Mouse (Mus musculus) liver, embryonic 11.5 days (tissue): ENCODE measurements around the gene Tssk4. TPM values are rescaled to one million over a fixed set of nuclear protein-coding genes. Genes with fewer than 3 reads are reported as not detected.

Source experiments
- ATAC-seq: fragments of 200-750 bp; cut with Nextera tagmentation; replicated peaks from 2 replicates; pipeline ENCODE4 v1.8.0; 2017; ENCODE audit warnings: moderate number of reproducible peaks, mild to moderate bottlenecking, moderate TSS enrichment, moderate library complexity; ENCODE audit not compliant: low FRiP score
- DNase-seq: peaks from one replicate; pipeline ENCODE4 v3.0.0-alpha.2; 2017; ENCODE audit warnings: low spot score
- H3K27ac ChIP-seq: fragments of 300-500 bp; sonication (generic); 2 replicates; pipeline ENCODE4 v1.5.1; 2014; ENCODE audit warnings: mild to moderate bottlenecking, low read depth, low read length, control low read depth
- H3K27me3 ChIP-seq: fragments of 300-500 bp; sonication (generic); replicated peaks from 2 replicates; pipeline ENCODE4 v1.6.1; 2014; ENCODE audit warnings: low read length, mixed read lengths; ENCODE audit not compliant: control insufficient read depth, insufficient read depth
- H3K36me3 ChIP-seq: fragments of 300-500 bp; sonication (generic); 2 replicates; pipeline ENCODE4 v1.6.1; 2014; ENCODE audit warnings: mild to moderate bottlenecking, low read length, moderate library complexity, mixed read lengths; ENCODE audit not compliant: control insufficient read depth, insufficient read depth
- H3K4me1 ChIP-seq: fragments of 300-500 bp; sonication (generic); replicated peaks from 2 replicates; pipeline ENCODE4 v1.6.1; 2014; ENCODE audit warnings: low read length, mixed read lengths; ENCODE audit not compliant: control insufficient read depth, insufficient read depth
- H3K4me2 ChIP-seq: fragments of 300-500 bp; sonication (generic); 2 replicates; pipeline ENCODE4 v1.6.1; 2014; ENCODE audit warnings: mild to moderate bottlenecking, control low read depth, moderate library complexity
- H3K4me3 ChIP-seq: fragments of 300-500 bp; sonication (generic); 2 replicates; pipeline ENCODE4 v1.5.1; 2014; ENCODE audit warnings: low read depth, low read length, control low read depth
- H3K9ac ChIP-seq: fragments of 300-500 bp; sonication (generic); 2 replicates; pipeline ENCODE4 v1.6.1; 2014; ENCODE audit warnings: low read depth, low read length, control low read depth
- H3K9me3 ChIP-seq: fragments of 300-500 bp; sonication (generic); 2 replicates; pipeline ENCODE4 v1.6.1; 2016; ENCODE audit warnings: low read length, inconsistent platforms, mixed read lengths; ENCODE audit not compliant: control insufficient read depth
- WGBS: fragments of 180-500 bp; shearing (Covaris S2); extraction: QIAGEN DNeasy Blood & Tissue Kit; methylation state at CpG from one replicate; pipeline ENCODE4 v1.1.7; 2014; 5-methylcytosine and 5-hydroxymethylcytosine counted together
- polyA plus RNA-seq: library from polyadenylated mRNA; unstranded; fragments of >200 nt; fragmentation: Nextera tagmentation; extraction: Ambion mirVana; gene quantifications from 2 replicates; pipeline ENCODE4 v1.2.1, GENCODE M21; 2014

The Tssk4 gene
- polyA plus RNA-seq, 1 experiment from 2014 or later: 0.49 TPM

- DNase-seq: no peak
Measured at GRCm38 (mm10) chr14:55637795-55638194, 12.2 kb upstream of the Tssk4 start, which contains the start of gene Gm49378. Gene Gm49378 (minus strand): TSS chr14:55637895.

GRCm38 (mm10) chr14:55640816-55641215 is 9.2 kb upstream of the Tssk4 start:
- Histone ChIP-seq H3K36me3 (peaks cover 27% of the 10 kb centered on the region), H3K4me1 (peaks cover 25% of the 10 kb centered on the region), H3K9me3 (no peaks in the 10 kb centered on the region), H3K27me3 (no peaks in the 10 kb centered on the region), H3K4me2 (no peak overlapping the region), H3K9ac (no peak overlapping the region), H3K4me3 (no peak overlapping the region), H3K27ac (no peak overlapping the region)
- ATAC-seq (no peak), DNase-seq (no peak)
- 98% methylated on average over 14 of the region's 14 CpGs for WGBS

More at GRCm38 (mm10) chr14:55637795-55638194, 12.2 kb upstream of the Tssk4 start, which contains the start of gene Gm49378:
- no peak within 1 kb of the TSS for H3K4me3 ChIP-seq
- H3K4me1 ChIP-seq: peaks cover 20% of the 10 kb centered on the region
- WGBS: 94% methylated on average over 9 of the region's 9 CpGs
- peaks cover 36% of the 10 kb centered on the region for H3K36me3 ChIP-seq
- no peaks in the 10 kb centered on the region for H3K9me3 ChIP-seq
- no peaks in the 10 kb centered on the region for H3K27me3 ChIP-seq
- no peak within 1 kb of the TSS for H3K9ac ChIP-seq
- no peak for ATAC-seq
- H3K4me2 ChIP-seq: no peak within 1 kb of the TSS
- H3K27ac ChIP-seq: no peak within 1 kb of the TSS

- Histone ChIP-seq H3K27ac (no peak overlapping the region), H3K9me3 (no peaks in the 10 kb centered on the region), H3K9ac (no peak overlapping the region), H3K36me3 (peaks cover 29% of the 10 kb centered on the region), H3K27me3 (no peaks in the 10 kb centered on the region), H3K4me1 (peaks cover 26% of the 10 kb centered on the region), H3K4me2 (no peak overlapping the region), H3K4me3 (no peak overlapping the region)
- WGBS: 92% methylated on average over 13 of the region's 13 CpGs
- DNase-seq (no peak), ATAC-seq (no peak)
Measured at GRCm38 (mm10) chr14:55641291-55641690, 8.7 kb upstream of the Tssk4 start.

- Histone ChIP-seq H3K9me3 (no peaks in the 10 kb centered on the region), H3K36me3 (peaks cover 28% of the 10 kb centered on the region), H3K4me1 (peaks cover 28% of the 10 kb centered on the region), H3K27me3 (no peaks in the 10 kb centered on the region), H3K27ac (peak overlapping the region; percentile 83), H3K9ac (peak overlapping the region; percentile 89), H3K4me3 (peak overlapping the region; percentile 89), H3K4me2 (peak overlapping the region; percentile 93)
- WGBS: 18% methylated on average over 8 of the region's 8 CpGs
- ATAC-seq: peak; percentile 27; the same call in 1 of the 2 replicates
- DNase-seq: no peak
Measured at GRCm38 (mm10) chr14:55642679-55643059, 7.3 kb upstream of the Tssk4 start.

GRCm38 (mm10) chr14:55643060-55643907 is 6.7 kb upstream of the Tssk4 start, which contains the start of gene Tm9sf1:
Gene Tm9sf1 (minus strand): TSS chr14:55643806.
- Histone ChIP-seq H3K4me1 (peaks cover 28% of the 10 kb centered on the region), H3K36me3 (peaks cover 25% of the 10 kb centered on the region), H3K9me3 (no peaks in the 10 kb centered on the region), H3K4me2 (peak within 1 kb of the TSS; percentile 93), H3K27ac (peak within 1 kb of the TSS; percentile 83), H3K4me3 (peak within 1 kb of the TSS; percentile 89), H3K9ac (peak within 1 kb of the TSS; percentile 89), H3K27me3 (no peaks in the 10 kb centered on the region)
- peak; percentile 93 for DNase-seq
- ATAC-seq: peak; percentile 86
- whole genome bisulfite sequencing: under 1% methylated on average over 89 of the region's 89 CpGs

GRCm38 (mm10) chr14:55644261-55644888 is 5.6 kb upstream of the Tssk4 start:
- no peak for DNase-seq
- Histone ChIP-seq H3K27ac (peak overlapping the region; percentile 34; the same call in 1 of the 2 replicates), H3K4me2 (peak overlapping the region; percentile 93), H3K9ac (peak overlapping the region; percentile 89), H3K36me3 (peaks cover 19% of the 10 kb centered on the region), H3K27me3 (no peaks in the 10 kb centered on the region), H3K9me3 (no peaks in the 10 kb centered on the region), H3K4me1 (peaks cover 28% of the 10 kb centered on the region), H3K4me3 (peak overlapping the region; percentile 89)
- 28% methylated on average over 17 of the region's 17 CpGs for WGBS
- no peak for ATAC-seq

- Histone ChIP-seq H3K4me3 (no peak overlapping the region), H3K4me2 (no peak overlapping the region), H3K36me3 (peaks cover under 1% of the 10 kb centered on the region; the same call in 1 of the 2 replicates), H3K4me1 (peaks cover under 1% of the 10 kb centered on the region; the same call in 1 of the 2 replicates), H3K27ac (no peak overlapping the region; the same call in 1 of the 2 replicates), H3K9ac (peak overlapping the region; percentile 30; the same call in 1 of the 2 replicates), H3K27me3 (no peaks in the 10 kb centered on the region), H3K9me3 (no peaks in the 10 kb centered on the region)
- 79% methylated on average over 7 of the region's 7 CpGs for WGBS
- ATAC-seq (no peak), DNase-seq (no peak)
Measured at GRCm38 (mm10) chr14:55651528-55651927, 1.5 kb downstream of the Tssk4 start.

GRCm38 (mm10) chr14:55656935-55657334 is 7.0 kb downstream of the Tssk4 start:
- Histone ChIP-seq H3K27me3 (no peaks in the 10 kb centered on the region), H3K9me3 (no peaks in the 10 kb centered on the region), H3K27ac (no peak overlapping the region), H3K4me3 (no peak overlapping the region), H3K4me1 (peaks cover 8% of the 10 kb centered on the region; the same call in 1 of the 2 replicates), H3K9ac (no peak overlapping the region), H3K4me2 (no peak overlapping the region), H3K36me3 (no peaks in the 10 kb centered on the region; the same call in 1 of the 2 replicates)
- ATAC-seq: no peak
- 84% methylated on average over 3 of the region's 3 CpGs for WGBS
- no peak for DNase-seq
